23 mouse cellular contexts compared by ENCODE assay signal in the genomic region with DNA sequence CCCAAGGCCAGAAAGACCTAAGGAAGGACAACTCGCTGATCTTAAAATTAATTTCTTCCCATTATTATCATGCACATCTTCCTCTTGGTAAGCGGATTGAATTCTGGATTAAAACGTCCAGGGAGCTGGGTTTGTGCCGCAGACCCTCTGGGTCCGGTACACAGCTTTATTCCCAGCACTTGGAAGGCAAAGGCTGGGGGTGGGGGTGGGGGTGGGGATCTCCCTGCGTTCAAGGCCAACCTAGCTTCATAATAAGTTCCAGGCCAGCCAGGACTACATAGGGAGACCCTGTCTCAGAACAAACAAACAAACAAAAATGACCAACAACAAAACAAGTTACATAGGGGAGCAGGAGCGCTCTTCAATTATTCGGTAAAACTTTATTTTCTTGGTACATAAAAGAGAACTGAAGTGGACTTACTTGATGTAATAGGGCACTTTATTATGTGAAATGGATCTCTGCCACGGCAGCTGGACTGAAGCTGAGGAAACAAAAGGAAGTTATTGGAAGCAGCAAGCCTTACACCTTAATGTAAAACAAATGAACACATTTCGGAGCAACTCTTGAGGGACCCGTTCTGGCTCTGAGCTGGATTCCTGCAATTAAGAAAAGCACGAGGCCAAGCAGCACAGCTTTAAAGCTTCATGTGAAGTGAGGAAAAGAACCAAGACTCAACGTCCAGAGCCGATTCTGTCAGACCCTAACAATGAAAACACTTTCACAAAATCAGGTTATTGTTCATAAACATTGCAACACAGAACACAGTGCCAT.
A peak's percentile ranks its signal among the peaks of the same experiment; 100 is the strongest.
DNase-seq lines count a peak whose midpoint lies in the region; ATAC-seq and TF ChIP-seq lines count a peak whose summit lies in the region.
"Had no signal": no experiment of that assay in that cellular context is flagged by ENCODE, and none has a peak within 500 bp of the region (broad histone marks: within the 10 kb centered on the region; RNA-seq: fewer than 3 reads in every experiment).

No protein-coding gene starts in this region.

- no peaks in the 10 kb centered on the region for H3K9me3 ChIP-seq in hindbrain, embryonic 13.5 days
- no peaks in the 10 kb centered on the region for H3K9me3 ChIP-seq in hindbrain, embryonic 10.5 days
- H3K9me3 ChIP-seq in embryonic facial prominence, embryonic 12.5 days = no peaks in the 10 kb centered on the region
- H3K9me3 ChIP-seq in hindbrain, postnatal 0 days (ENCODE audit: low read length) = no peaks in the 10 kb centered on the region
- no peaks in the 10 kb centered on the region for H3K9me3 ChIP-seq in limb, embryonic 15.5 days
- H3K9me3 ChIP-seq: midbrain, embryonic 13.5 days; neural tube, embryonic 15.5 days; stomach, embryonic 15.5 days had no signal

- WGBS in hindbrain, embryonic 13.5 days = 80% methylated on average over 14 of the region's 14 CpGs
- WGBS in hindbrain, embryonic 10.5 days = 80% methylated on average over 14 of the region's 14 CpGs
- WGBS in embryonic facial prominence, embryonic 12.5 days = 39% methylated on average over 14 of the region's 14 CpGs
- WGBS in hindbrain, postnatal 0 days = 71% methylated on average over 14 of the region's 14 CpGs
- 38% methylated on average over 14 of the region's 14 CpGs for WGBS in limb, embryonic 15.5 days

- H3K36me3 ChIP-seq in hindbrain, embryonic 13.5 days = no peaks in the 10 kb centered on the region
- no peaks in the 10 kb centered on the region for H3K36me3 ChIP-seq in hindbrain, embryonic 10.5 days
- no peaks in the 10 kb centered on the region for H3K36me3 ChIP-seq in embryonic facial prominence, embryonic 12.5 days
- no peaks in the 10 kb centered on the region for H3K36me3 ChIP-seq in hindbrain, postnatal 0 days (ENCODE audit: insufficient read depth, low read length)
- peaks cover 5% of the 10 kb centered on the region; the same call in 1 of the 2 replicates for H3K36me3 ChIP-seq in limb, embryonic 15.5 days
- H3K36me3 ChIP-seq: midbrain, embryonic 13.5 days; neural tube, embryonic 15.5 days; stomach, embryonic 15.5 days had no signal

- no peaks in the 10 kb centered on the region for H3K27me3 ChIP-seq in hindbrain, embryonic 13.5 days
- H3K27me3 ChIP-seq in hindbrain, embryonic 10.5 days (ENCODE audit: insufficient read depth, poor library complexity, severe bottlenecking) = no peaks in the 10 kb centered on the region
- no peaks in the 10 kb centered on the region for H3K27me3 ChIP-seq in embryonic facial prominence, embryonic 12.5 days
- no peaks in the 10 kb centered on the region for H3K27me3 ChIP-seq in hindbrain, postnatal 0 days (ENCODE audit: insufficient read depth, low read length)
- H3K27me3 ChIP-seq in limb, embryonic 15.5 days = no peaks in the 10 kb centered on the region
- H3K27me3 ChIP-seq: midbrain, embryonic 13.5 days; neural tube, embryonic 15.5 days; stomach, embryonic 15.5 days had no signal

- no peak overlapping the region for H3K9ac ChIP-seq in hindbrain, embryonic 13.5 days
- no peak overlapping the region for H3K9ac ChIP-seq in embryonic facial prominence, embryonic 12.5 days
- H3K9ac ChIP-seq in hindbrain, postnatal 0 days (replicated peaks; ENCODE audit: low read length) = no peak overlapping the region
- H3K9ac ChIP-seq in limb, embryonic 15.5 days = no peak overlapping the region
- H3K9ac ChIP-seq: midbrain, embryonic 13.5 days; neural tube, embryonic 15.5 days; stomach, embryonic 15.5 days had no signal

- no peak overlapping the region for H3K4me2 ChIP-seq in hindbrain, embryonic 13.5 days
- no peak overlapping the region for H3K4me2 ChIP-seq in embryonic facial prominence, embryonic 12.5 days (replicated peaks)
- no peak overlapping the region for H3K4me2 ChIP-seq in hindbrain, postnatal 0 days (ENCODE audit: low read depth, low read length)
- H3K4me2 ChIP-seq in limb, embryonic 15.5 days = no peak overlapping the region
- H3K4me2 ChIP-seq: midbrain, embryonic 13.5 days; neural tube, embryonic 15.5 days; stomach, embryonic 15.5 days had no signal

- DNase-seq in hindbrain, embryonic 10.5 days (ENCODE audit: low spot score) = no peak
- DNase-seq in hindbrain, postnatal 0 days (ENCODE audit: low spot score) = peak; percentile 28
- DNase-seq in ovary, adult 18-20 months (ENCODE audit: low spot score) = no peak
- no peak for DNase-seq in neural tube, embryonic 10.5 days (ENCODE audit: extremely low spot score, low spot score)
- DNase-seq: adrenal gland, postnatal 36 days; B cell, adult 2 months; cerebellum, adult 2 months; cerebellum, postnatal 36 days; gastrocnemius, postnatal 10 days; kidney, adult 8-10 months; kidney, postnatal 14 days; liver; lung, postnatal 14 days; right cerebral cortex, postnatal 25 days; thymus, adult 18-20 months had no signal

- H3K4me1 ChIP-seq in hindbrain, embryonic 13.5 days (replicated peaks) = no peaks in the 10 kb centered on the region
- H3K4me1 ChIP-seq in hindbrain, embryonic 10.5 days (replicated peaks) = no peaks in the 10 kb centered on the region
- peaks cover 2% of the 10 kb centered on the region; the same call in 1 of the 2 replicates for H3K4me1 ChIP-seq in embryonic facial prominence, embryonic 12.5 days
- H3K4me1 ChIP-seq in hindbrain, postnatal 0 days (ENCODE audit: insufficient read depth, low read length) = no peaks in the 10 kb centered on the region
- peaks cover 4% of the 10 kb centered on the region; the same call in 1 of the 2 replicates for H3K4me1 ChIP-seq in limb, embryonic 15.5 days
- H3K4me1 ChIP-seq: midbrain, embryonic 13.5 days; stomach, embryonic 15.5 days had no signal

- no peak for ATAC-seq in hindbrain, embryonic 13.5 days (ENCODE audit: low FRiP score)
- ATAC-seq in embryonic facial prominence, embryonic 12.5 days (ENCODE audit: insufficient number of reproducible peaks, insufficient read depth, low FRiP score, low TSS enrichment) = no peak
- ATAC-seq in hindbrain, postnatal 0 days = no peak
- peak; percentile 63; the same call in 1 of the 2 replicates for ATAC-seq in limb, embryonic 15.5 days (ENCODE audit: insufficient number of reproducible peaks, low FRiP score, low TSS enrichment, low read depth)
- ATAC-seq: inflammation-experienced regulatory T-cells, adult 6 months; midbrain, embryonic 13.5 days had no signal

- TF ChIP-seq CTCF in hindbrain, postnatal 0 days (IDR thresholded peaks at IDR 0.05; ENCODE audit: low read depth) = no peak

- no peak overlapping the region for H3K4me3 ChIP-seq in hindbrain, embryonic 13.5 days
- H3K4me3 ChIP-seq in hindbrain, embryonic 10.5 days = no peak overlapping the region
- no peak overlapping the region for H3K4me3 ChIP-seq in embryonic facial prominence, embryonic 12.5 days
- no peak overlapping the region for H3K4me3 ChIP-seq in hindbrain, postnatal 0 days (ENCODE audit: low read length)
- H3K4me3 ChIP-seq in limb, embryonic 15.5 days = no peak overlapping the region
- H3K4me3 ChIP-seq: midbrain, embryonic 13.5 days; myocyte; neural tube, embryonic 15.5 days; stomach, embryonic 15.5 days had no signal

- peak overlapping the region; percentile 31; the same call in 1 of the 2 replicates for H3K27ac ChIP-seq in hindbrain, embryonic 13.5 days
- H3K27ac ChIP-seq in hindbrain, embryonic 10.5 days = no peak overlapping the region
- H3K27ac ChIP-seq in embryonic facial prominence, embryonic 12.5 days = 0 out of 2 replicates have a peak overlapping the region, but pooled peaks have one; percentile 12
- H3K27ac ChIP-seq in hindbrain, postnatal 0 days = no peak overlapping the region
- no peak overlapping the region for H3K27ac ChIP-seq in limb, embryonic 15.5 days
- H3K27ac ChIP-seq: midbrain, embryonic 13.5 days; neural tube, embryonic 15.5 days; stomach, embryonic 15.5 days had no signal

Comparison
In these comparisons a context has a peak if more than half of its experiments do, and no peak if none do; other contexts are left out.
1. H3K27ac ChIP-seq: peak in hindbrain, embryonic 13.5 days (single experiment) and embryonic facial prominence, embryonic 12.5 days (single experiment); none in hindbrain, embryonic 10.5 days (single experiment), hindbrain, postnatal 0 days (single experiment) and limb, embryonic 15.5 days (single experiment).